Comparison of ENCODE assay signal across 23 mouse cellular contexts in genomic region chr4:141329968-141330367, GRCm38 (mm10). TPM values are rescaled to one million over a fixed set of nuclear protein-coding genes. Genes with fewer than 3 reads are reported as not detected.
DNase-seq lines count a peak whose midpoint lies in the region; ATAC-seq and TF ChIP-seq lines count a peak whose summit lies in the region.
"Had no signal": no experiment of that assay in that cellular context is flagged by ENCODE, and none has a peak within 500 bp of the region (broad histone marks: within the 10 kb centered on the region; RNA-seq: fewer than 3 reads in every experiment).

No protein-coding gene starts in this region.

- no peak for ATAC-seq in kidney, embryonic 14.5 days (ENCODE audit: low FRiP score, low TSS enrichment)
- ATAC-seq in Patski = peak; percentile 92
- ATAC-seq in megakaryocyte progenitor cell, adult 5-6 weeks (replicated peaks; ENCODE audit: poor library complexity) = peak; percentile 57
- no peak for ATAC-seq in hindbrain, embryonic 11.5 days (ENCODE audit: low FRiP score)
- ATAC-seq: intestine, embryonic 16.5 days had no signal

- peaks cover 9% of the 10 kb centered on the region; the same call in 1 of the 2 replicates for H3K36me3 ChIP-seq in kidney, embryonic 14.5 days (ENCODE audit: control insufficient read depth, insufficient read depth, low read length)
- no peaks in the 10 kb centered on the region for H3K36me3 ChIP-seq in hindbrain, embryonic 11.5 days (ENCODE audit: control insufficient read depth, insufficient read depth, low read length)
- H3K36me3 ChIP-seq: hindbrain, embryonic 15.5 days; limb, embryonic 13.5 days; neural tube, embryonic 12.5 days had no signal

- POLR2A ChIA-PET in Patski (lab: Charles Lee) = no interaction called here

- no peaks in the 10 kb centered on the region for H3K27me3 ChIP-seq in kidney, embryonic 14.5 days (ENCODE audit: control insufficient read depth, insufficient read depth, low read length)
- no peaks in the 10 kb centered on the region for H3K27me3 ChIP-seq in Patski
- H3K27me3 ChIP-seq in hindbrain, embryonic 11.5 days (ENCODE audit: control insufficient read depth, insufficient read depth, low read length) = no peaks in the 10 kb centered on the region
- H3K27me3 ChIP-seq: heart, embryonic 12.5 days; hindbrain, embryonic 15.5 days; limb, embryonic 13.5 days; neural tube, embryonic 12.5 days had no signal

- in situ Hi-C loops in Patski (cut with MboI; ENCODE audit: low pct_unique_long_range_greater_than_20kb) = no loop called here

- WGBS in kidney, embryonic 14.5 days = 44% methylated on average over 12 of the region's 12 CpGs
- 77% methylated on average over 12 of the region's 12 CpGs for WGBS in hindbrain, embryonic 11.5 days

- H3K4me1 ChIP-seq in kidney, embryonic 14.5 days (ENCODE audit: control insufficient read depth, insufficient read depth, low read length) = peaks cover 4% of the 10 kb centered on the region; the same call in 1 of the 2 replicates
- 0 out of 2 replicates have a peak, but pooled peaks cover 3% of the 10 kb centered on the region for H3K4me1 ChIP-seq in hindbrain, embryonic 11.5 days (replicated peaks; ENCODE audit: control insufficient read depth, insufficient read depth, low read length)

- H3K9me3 ChIP-seq in kidney, embryonic 14.5 days (ENCODE audit: control insufficient read depth, low read length) = no peaks in the 10 kb centered on the region
- H3K9me3 ChIP-seq in hindbrain, embryonic 11.5 days (ENCODE audit: control insufficient read depth, low read length) = no peaks in the 10 kb centered on the region
- H3K9me3 ChIP-seq: heart, embryonic 12.5 days; hindbrain, embryonic 15.5 days; limb, embryonic 13.5 days; neural tube, embryonic 12.5 days had no signal

- CTCF ChIA-PET in Patski (lab: Charles Lee) = no interaction called here

- 0 out of 2 replicates have a peak overlapping the region, but pooled peaks have one; percentile 12 for H3K9ac ChIP-seq in kidney, embryonic 14.5 days (ENCODE audit: low read depth, low read length)
- H3K9ac ChIP-seq in hindbrain, embryonic 11.5 days (ENCODE audit: low read depth, low read length) = no peak overlapping the region
- H3K9ac ChIP-seq: heart, embryonic 12.5 days; hindbrain, embryonic 15.5 days; limb, embryonic 13.5 days; neural tube, embryonic 12.5 days had no signal

- no peak for DNase-seq in kidney, adult 11 months
- DNase-seq in 416B (ENCODE audit: low read depth) (peak; percentile 34), Patski (ENCODE audit: low read depth, low spot score) (no peak), liver (no peak)
- no peak for DNase-seq in hindbrain, embryonic 11.5 days (ENCODE audit: low spot score)
- DNase-seq: adrenal gland, postnatal 10 days; cerebellum, adult 11-12 months; cerebellum, postnatal 36 days; gastrocnemius, adult 2 months; heart, postnatal 14 days; layer of hippocampus, postnatal 36 days; lung, postnatal 10 days; right cerebral cortex, postnatal 4 days had no signal

- no peak overlapping the region for H3K4me3 ChIP-seq in kidney, embryonic 14.5 days (ENCODE audit: low read length)
- no peak overlapping the region for H3K4me3 ChIP-seq in hindbrain, embryonic 11.5 days (ENCODE audit: low read depth, low read length)
- H3K4me3 ChIP-seq: erythroblast, embryonic 14.5 days; gastrocnemius, adult 2 months; heart, embryonic 12.5 days; hindbrain, embryonic 15.5 days; limb, embryonic 13.5 days; neural tube, embryonic 12.5 days had no signal

- TF ChIP-seq CTCF in Patski (IDR thresholded peaks at IDR 0.05) = no peak

- no peak overlapping the region for H3K4me2 ChIP-seq in kidney, embryonic 14.5 days (replicated peaks; ENCODE audit: low read depth, low read length)
- no peak overlapping the region for H3K4me2 ChIP-seq in hindbrain, embryonic 11.5 days (replicated peaks; ENCODE audit: low read depth, low read length)
- H3K4me2 ChIP-seq: heart, embryonic 12.5 days; hindbrain, embryonic 15.5 days; limb, embryonic 13.5 days; neural tube, embryonic 12.5 days had no signal

- no peak overlapping the region for H3K27ac ChIP-seq in kidney, embryonic 14.5 days (ENCODE audit: low read depth, low read length)
- H3K27ac ChIP-seq in hindbrain, embryonic 11.5 days (ENCODE audit: low read depth, low read length) = no peak overlapping the region
- H3K27ac ChIP-seq: gastrocnemius, adult 2 months; hindbrain, embryonic 15.5 days; limb, embryonic 13.5 days; neural tube, embryonic 12.5 days had no signal

RNA-seq across cellular contexts. Expression of gene Epha2, which starts 28.9 kb away (rescaled TPM):
- polyA plus RNA-seq in kidney, embryonic 14.5 days (2014; fragmentation: Nextera tagmentation; extraction: Ambion mirVana) = 3.7 and 3.9 TPM in 2 replicates
- polyA plus RNA-seq in Patski (2021) = 59.1 TPM
- total RNA-seq in megakaryocyte progenitor cell, adult 5-6 weeks (2015) = 0.46 and 0.49 TPM in 2 replicates
- total RNA-seq in megakaryocyte progenitor cell, adult 5-6 weeks (2017) = 0.14 and 0.50 TPM in 2 replicates
- 0.82 and 1.1 TPM in 2 replicates for polyA plus RNA-seq in hindbrain, embryonic 11.5 days (2014; fragmentation: Nextera tagmentation; extraction: Ambion mirVana)
- total RNA-seq: monocyte, adult 5-6 weeks had no signal
- polyA plus RNA-seq: erythroblast, embryonic 14.5 days had no signal

RNA-seq across cellular contexts. Expression of gene Fam131c, which starts 38.1 kb away (rescaled TPM):
- 1.9 and 2.5 TPM in 2 replicates for polyA plus RNA-seq in kidney, embryonic 14.5 days (2014; fragmentation: Nextera tagmentation; extraction: Ambion mirVana)
- 0.60 TPM for polyA plus RNA-seq in Patski (2021)
- total RNA-seq in megakaryocyte progenitor cell, adult 5-6 weeks (2015) = not detected in 2 replicates
- total RNA-seq in megakaryocyte progenitor cell, adult 5-6 weeks (2017) = not detected in 2 replicates
- polyA plus RNA-seq in hindbrain, embryonic 11.5 days (2014; fragmentation: Nextera tagmentation; extraction: Ambion mirVana) = 0.69 and 0.91 TPM in 2 replicates
- total RNA-seq: monocyte, adult 5-6 weeks had no signal
- polyA plus RNA-seq: erythroblast, embryonic 14.5 days; liver, embryonic 16.5 days had no signal

Comparison
In these comparisons a context has a peak if more than half of its experiments do, and no peak if none do; other contexts are left out.
1. ATAC-seq: peak in Patski (single experiment) and megakaryocyte progenitor cell, adult 5-6 weeks (single experiment); none in kidney, embryonic 14.5 days (single experiment) and hindbrain, embryonic 11.5 days (single experiment).
2. RNA of gene Epha2, which starts 28.9 kb away (polyA plus RNA-seq): 59.1 TPM in Patski (single experiment); 3.7 to 3.9 TPM in kidney, embryonic 14.5 days and 0.82 to 1.1 TPM in hindbrain, embryonic 11.5 days; every median in the first group is over 10 times any median in the second.